9 mouse cellular contexts compared by ENCODE assay signal in the genomic region with DNA sequence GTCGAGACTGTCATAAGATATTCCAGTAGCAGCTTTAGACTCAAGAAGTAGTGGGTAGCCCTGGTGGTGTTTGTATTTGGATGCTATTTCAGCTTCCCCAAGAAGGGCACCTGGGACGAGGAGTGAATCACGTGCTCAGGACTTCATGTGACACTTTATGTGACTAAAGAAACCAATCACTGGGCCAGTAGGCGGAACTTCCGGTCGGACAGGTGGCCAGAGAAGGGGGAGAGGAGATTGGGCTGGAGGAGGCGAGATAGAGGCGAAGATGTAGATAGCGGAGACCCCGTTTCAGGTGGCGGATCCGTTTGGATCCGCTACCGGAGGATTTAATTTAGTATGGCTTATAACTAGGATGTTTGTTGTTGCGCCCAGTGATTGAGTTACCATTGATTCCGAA. TPM values are rescaled to one million over a fixed set of nuclear protein-coding genes. Genes with fewer than 3 reads are reported as not detected.
DNase-seq lines count a peak whose midpoint lies in the region; ATAC-seq and TF ChIP-seq lines count a peak whose summit lies in the region.
"Had no signal": no experiment of that assay in that cellular context is flagged by ENCODE, and none has a peak within 500 bp of the region (broad histone marks: within the 10 kb centered on the region; RNA-seq: fewer than 3 reads in every experiment).

No protein-coding gene starts in this region.

- H3K36me3 ChIP-seq in ES-E14 (ENCODE audit: control insufficient read depth, insufficient read depth, low read length, poor library complexity, severe bottlenecking) = no peaks in the 10 kb centered on the region
- no peaks in the 10 kb centered on the region for H3K36me3 ChIP-seq in forebrain, embryonic 10.5 days (replicated peaks)

- H3K4me3 ChIP-seq in ES-E14 (ENCODE audit: insufficient read depth in 1 of 2, low read depth in 1 of 2, low read length in 2 of 2, poor library complexity in 1 of 2, severe bottlenecking in 1 of 2) = peak overlapping the region; percentile 62 to 64
- H3K4me3 ChIP-seq in bone marrow macrophage, adult 2 months (ENCODE audit: insufficient read depth, low read length) = peak overlapping the region; percentile 11; the same call in 1 of the 2 replicates
- peak overlapping the region; percentile 63 for H3K4me3 ChIP-seq in forebrain, embryonic 10.5 days

- ATAC-seq in CD4-positive, CD25-positive, alpha-beta regulatory T cell, adult 4 months = no peak

- H3K9ac ChIP-seq in ES-E14 (ENCODE audit: insufficient read depth, low read depth, low read length, poor library complexity, severe bottlenecking) = peak overlapping the region; percentile 66

- no peaks in the 10 kb centered on the region for H3K27me3 ChIP-seq in forebrain, embryonic 10.5 days (ENCODE audit: poor library complexity, severe bottlenecking)

- TF ChIP-seq POLR2A in bone marrow macrophage, adult 2 months (IDR thresholded peaks at IDR 0.05; ENCODE audit: borderline replicate concordance, low read depth, low read length) = no peak

- DNase-seq in ES-E14 (ENCODE audit: low read depth, low spot score) = no peak
- DNase-seq in forebrain, embryonic 10.5 days (ENCODE audit: extremely low spot score, low spot score) = peak; percentile 78
- DNase-seq in heart, postnatal 36 days = peak; percentile 48 to 63
- peak; percentile 60 for DNase-seq in large intestine, adult 2 months (ENCODE audit: low read depth, low spot score)
- DNase-seq in lung, postnatal 10 days = peak; percentile 82
- DNase-seq in right cerebral cortex, adult 2 months (ENCODE audit: low spot score in 2 of 2) = peak; percentile 35 to 50

- TF ChIP-seq CTCF in bone marrow macrophage, adult 2 months (IDR thresholded peaks at IDR 0.05; ENCODE audit: low read depth, low read length) = no peak

- intact Hi-C loops in heart, postnatal 36 days (cut with DNase I) = no loop called here

- H3K4me1 ChIP-seq in ES-E14 (ENCODE audit: control insufficient read depth in 2 of 2, insufficient read depth in 2 of 2, low read length in 2 of 2, poor library complexity in 1 of 2) = peaks cover 0 to 5% of the 10 kb centered on the region in 2 experiments; a peak in 1 of 4 replicates
- peaks cover 3% of the 10 kb centered on the region; the same call in 1 of the 2 replicates for H3K4me1 ChIP-seq in bone marrow macrophage, adult 2 months (ENCODE audit: control insufficient read depth, insufficient read depth, low read length)
- H3K4me1 ChIP-seq in forebrain, embryonic 10.5 days = peaks cover 9% of the 10 kb centered on the region

- no peak overlapping the region for H3K27ac ChIP-seq in ES-E14 (ENCODE audit: insufficient read depth, low read depth, low read length, poor library complexity, severe bottlenecking)
- H3K27ac ChIP-seq in bone marrow macrophage, adult 2 months (ENCODE audit: insufficient read depth, low read depth, low read length) = no peak overlapping the region
- H3K27ac ChIP-seq in forebrain, embryonic 10.5 days = peak overlapping the region; percentile 74

- in situ Hi-C loops in ES-E14 (cut with MboI; ENCODE audit: low sequenced_read_pairs in 2 of 2, unreplicated experiment in 2 of 2) = no loop called here

- WGBS in forebrain, embryonic 10.5 days = 24% methylated on average over 16 of the region's 16 CpGs
- WGBS in large intestine, adult 2 months = 16% methylated on average over 16 of the region's 16 CpGs

- H3K9me3 ChIP-seq in ES-E14 (ENCODE audit: control insufficient read depth, insufficient read depth, low read depth, low read length) = peaks cover 2% of the 10 kb centered on the region; the same call in 1 of the 2 replicates
- no peaks in the 10 kb centered on the region for H3K9me3 ChIP-seq in forebrain, embryonic 10.5 days

TF ChIP-seq in ES-E14, 5 proteins besides CTCF, POLR2A, EP300 and RAD21:
- TF ChIP-seq ZNF384 (IDR thresholded peaks at IDR 0.05; ENCODE audit: low read depth, low read length) = no peak
- no peak for TF ChIP-seq CHD2 (IDR thresholded peaks at IDR 0.05; ENCODE audit: low read depth, low read length)

RNA-seq across cellular contexts. Expression of gene Nfatc4, which starts 8.1 kb away (rescaled TPM):
- total RNA-seq in ES-E14 (2012; rRNA removed) = 6.4 and 25.4 TPM in 2 replicates
- polyA plus RNA-seq in bone marrow macrophage, adult 2 months (2012; ENCODE audit: insufficient read depth, insufficient read length, missing spikeins) = 0.36 and 0.99 TPM in 2 replicates
- polyA plus RNA-seq in forebrain, embryonic 10.5 days (2016; fragmentation: Nextera tagmentation; extraction: Ambion mirVana) = 37.9 and 39.1 TPM in 2 replicates
- total RNA-seq in heart, postnatal 36 days (2021) = 1 to 10 TPM; 5.0 to 5.1 TPM
- polyA plus RNA-seq in large intestine, adult 2 months (2012; rRNA removed) = 5.7 and 7.3 TPM in 2 replicates
- polyA plus RNA-seq in CD4-positive, CD25-positive, alpha-beta regulatory T cell, adult 4 months (2017; shearing (Covaris generic)) = not detected
- total RNA-seq: common myeloid progenitor, adult 5-6 weeks had no signal

RNA-seq across cellular contexts. Expression of gene Ripk3, which starts 26.2 kb away (rescaled TPM):
- total RNA-seq in ES-E14 (2012; rRNA removed) = 9.0 and 17.8 TPM in 2 replicates
- 28.4 and 31.8 TPM in 2 replicates for polyA plus RNA-seq in bone marrow macrophage, adult 2 months (2012; ENCODE audit: insufficient read depth, insufficient read length, missing spikeins)
- 8.0 and 10.2 TPM in 2 replicates for polyA plus RNA-seq in forebrain, embryonic 10.5 days (2016; fragmentation: Nextera tagmentation; extraction: Ambion mirVana)
- total RNA-seq in heart, postnatal 36 days (2021) = 1 to 10 TPM; 3.0 to 5.1 TPM
- 86.5 and 89.2 TPM in 2 replicates for polyA plus RNA-seq in large intestine, adult 2 months (2012; rRNA removed)
- 10 to 100 TPM; 80.3 to 81.9 TPM for polyA plus RNA-seq in CD4-positive, CD25-positive, alpha-beta regulatory T cell, adult 4 months (2017; shearing (Covaris generic))

RNA-seq across cellular contexts. Expression of gene Adcy4, which starts 31.0 kb away (rescaled TPM):
- 0.27 and 0.32 TPM in 2 replicates for total RNA-seq in ES-E14 (2012; rRNA removed)
- polyA plus RNA-seq in bone marrow macrophage, adult 2 months (2012; ENCODE audit: insufficient read depth, insufficient read length, missing spikeins) = not detected in 2 replicates
- 4.6 and 5.4 TPM in 2 replicates for polyA plus RNA-seq in forebrain, embryonic 10.5 days (2016; fragmentation: Nextera tagmentation; extraction: Ambion mirVana)
- 10 to 100 TPM; 18.0 to 21.0 TPM for total RNA-seq in heart, postnatal 36 days (2021)
- polyA plus RNA-seq in large intestine, adult 2 months (2012; rRNA removed) = 3.7 and 5.8 TPM in 2 replicates
- polyA plus RNA-seq in CD4-positive, CD25-positive, alpha-beta regulatory T cell, adult 4 months (2017; shearing (Covaris generic)) = 1 to 10 TPM in 1 of 2 experiments, not detected in 1; 1.0 TPM
- total RNA-seq: common myeloid progenitor, adult 5-6 weeks had no signal

RNA-seq across cellular contexts. Expression of gene Nynrin, which starts 38.9 kb away (rescaled TPM):
- 7.1 and 10.4 TPM in 2 replicates for total RNA-seq in ES-E14 (2012; rRNA removed)
- polyA plus RNA-seq in bone marrow macrophage, adult 2 months (2012; ENCODE audit: insufficient read depth, insufficient read length, missing spikeins) = 2.3 and 3.2 TPM in 2 replicates
- polyA plus RNA-seq in forebrain, embryonic 10.5 days (2016; fragmentation: Nextera tagmentation; extraction: Ambion mirVana) = 24.5 and 25.8 TPM in 2 replicates
- total RNA-seq in heart, postnatal 36 days (2021) = 10 to 100 TPM in 1 of 2 experiments, 1 to 10 TPM in 1; 9.5 to 10.5 TPM
- polyA plus RNA-seq in large intestine, adult 2 months (2012; rRNA removed) = 1.7 and 2.1 TPM in 2 replicates
- polyA plus RNA-seq in CD4-positive, CD25-positive, alpha-beta regulatory T cell, adult 4 months (2017; shearing (Covaris generic)) = under 1 TPM; 0.04 to 0.11 TPM

RNA-seq across cellular contexts. Expression of gene Ltb4r1, which starts 49.1 kb away (rescaled TPM):
- 0.67 and 2.1 TPM in 2 replicates for total RNA-seq in ES-E14 (2012; rRNA removed)
- 1.5 and 1.7 TPM in 2 replicates for polyA plus RNA-seq in bone marrow macrophage, adult 2 months (2012; ENCODE audit: insufficient read depth, insufficient read length, missing spikeins)
- 0.26 TPM in 2 replicates for polyA plus RNA-seq in forebrain, embryonic 10.5 days (2016; fragmentation: Nextera tagmentation; extraction: Ambion mirVana)
- total RNA-seq in heart, postnatal 36 days (2021) = under 1 TPM in 1 of 2 experiments, not detected in 1; 0.24 TPM
- polyA plus RNA-seq in large intestine, adult 2 months (2012; rRNA removed) = 4.9 and 8.2 TPM in 2 replicates
- polyA plus RNA-seq in CD4-positive, CD25-positive, alpha-beta regulatory T cell, adult 4 months (2017; shearing (Covaris generic)) = 1 to 10 TPM; 4.1 to 4.5 TPM

Comparison
In these comparisons a context has a peak if more than half of its experiments do, and no peak if none do; other contexts are left out.
1. H3K4me3 ChIP-seq: peak in every context shown above with its lines; median percentile 63 in ES-E14; 63 in forebrain, embryonic 10.5 days; 11 in bone marrow macrophage, adult 2 months.